Mouse (Mus musculus) limb, embryonic 14.5 days (tissue): ENCODE measurements around the gene Pim1. TPM values are rescaled to one million over a fixed set of nuclear protein-coding genes. Genes with fewer than 3 reads are reported as not detected.

Experiments used
- ATAC-seq: fragments of 200-750 bp; cut with Nextera tagmentation; 2 replicates; pipeline ENCODE4 v1.8.0; 2017; ENCODE audit warnings: low read depth, moderate number of reproducible peaks, moderate TSS enrichment; ENCODE audit not compliant: low FRiP score
- DNase-seq: peaks from one replicate; pipeline ENCODE4 v3.0.0-alpha.2; 2015; ENCODE audit warnings: low spot score
- H3K27ac ChIP-seq: fragments of 300-500 bp; sonication (generic); replicated peaks from 2 replicates; pipeline ENCODE4 v1.5.1; 2014; ENCODE audit warnings: low read depth, mild to moderate bottlenecking, low read length, moderate library complexity, mixed read lengths
- H3K27me3 ChIP-seq: fragments of 300-500 bp; sonication (generic); 2 replicates; pipeline ENCODE4 v1.6.1; 2014; ENCODE audit warnings: low read length, mixed read lengths; ENCODE audit not compliant: control insufficient read depth, insufficient read depth
- H3K36me3 ChIP-seq: fragments of 300-500 bp; sonication (generic); 2 replicates; pipeline ENCODE4 v1.6.1; 2014; ENCODE audit warnings: mild to moderate bottlenecking, low read length, moderate library complexity, mixed read lengths; ENCODE audit not compliant: control insufficient read depth, insufficient read depth
- H3K4me1 ChIP-seq: fragments of 300-500 bp; sonication (generic); 2 replicates; pipeline ENCODE4 v1.6.1; 2014; ENCODE audit warnings: antibody characterized with exemption, low read length, mixed read lengths; ENCODE audit not compliant: control insufficient read depth, insufficient read depth
- H3K4me2 ChIP-seq: fragments of 300-500 bp; sonication (generic); replicated peaks from 2 replicates; pipeline ENCODE4 v1.6.1; 2014; ENCODE audit warnings: low read depth, mild to moderate bottlenecking, low read length, moderate library complexity; ENCODE audit not compliant: severe bottlenecking
- H3K4me3 ChIP-seq: fragments of 300-500 bp; sonication (generic); replicated peaks from 2 replicates; pipeline ENCODE4 v1.5.1; 2014; ENCODE audit warnings: low read length
- H3K9ac ChIP-seq: fragments of 300-500 bp; sonication (generic); 2 replicates; pipeline ENCODE4 v1.6.1; 2014; ENCODE audit warnings: mild to moderate bottlenecking, low read depth, low read length, moderate library complexity; ENCODE audit not compliant: severe bottlenecking
- H3K9me3 ChIP-seq: fragments of 300-500 bp; sonication (generic); 2 replicates; pipeline ENCODE4 v1.6.1; 2016; ENCODE audit warnings: low read length; ENCODE audit not compliant: control insufficient read depth
- POLR2A ChIP-seq: fragments of 200-500 bp; IDR thresholded peaks from 2 replicates; pipeline ENCODE4 v1.8.0; 2012; ENCODE audit warnings: inconsistent platforms, mild to moderate bottlenecking, moderate library complexity, borderline replicate concordance; ENCODE audit not compliant: insufficient read depth, insufficient read length; ENCODE audit errors: extremely low read depth
- WGBS: fragments of 180-500 bp; shearing (Covaris S2); extraction: QIAGEN DNeasy Blood & Tissue Kit; methylation state at CpG from one replicate; pipeline ENCODE4 v1.1.7; 2014; 5-methylcytosine and 5-hydroxymethylcytosine counted together
- polyA plus RNA-seq, 2 experiments: library from polyadenylated mRNA; depleted of rRNA in 1 of 2; stranded (reverse) in 1 of 2; unstranded in 1 of 2; fragments of >200 nt; fragmentation: Nextera tagmentation in 1 of 2; extraction: Ambion mirVana in 1 of 2; gene quantifications; 2 replicates each; pipeline versions ENCODE4 v1.2.1 to v1.2.3; 2012 to 2014

Pim1 gene
- polyA plus RNA-seq, 2 experiments = 15.7 to 18.4 TPM

DNA sequence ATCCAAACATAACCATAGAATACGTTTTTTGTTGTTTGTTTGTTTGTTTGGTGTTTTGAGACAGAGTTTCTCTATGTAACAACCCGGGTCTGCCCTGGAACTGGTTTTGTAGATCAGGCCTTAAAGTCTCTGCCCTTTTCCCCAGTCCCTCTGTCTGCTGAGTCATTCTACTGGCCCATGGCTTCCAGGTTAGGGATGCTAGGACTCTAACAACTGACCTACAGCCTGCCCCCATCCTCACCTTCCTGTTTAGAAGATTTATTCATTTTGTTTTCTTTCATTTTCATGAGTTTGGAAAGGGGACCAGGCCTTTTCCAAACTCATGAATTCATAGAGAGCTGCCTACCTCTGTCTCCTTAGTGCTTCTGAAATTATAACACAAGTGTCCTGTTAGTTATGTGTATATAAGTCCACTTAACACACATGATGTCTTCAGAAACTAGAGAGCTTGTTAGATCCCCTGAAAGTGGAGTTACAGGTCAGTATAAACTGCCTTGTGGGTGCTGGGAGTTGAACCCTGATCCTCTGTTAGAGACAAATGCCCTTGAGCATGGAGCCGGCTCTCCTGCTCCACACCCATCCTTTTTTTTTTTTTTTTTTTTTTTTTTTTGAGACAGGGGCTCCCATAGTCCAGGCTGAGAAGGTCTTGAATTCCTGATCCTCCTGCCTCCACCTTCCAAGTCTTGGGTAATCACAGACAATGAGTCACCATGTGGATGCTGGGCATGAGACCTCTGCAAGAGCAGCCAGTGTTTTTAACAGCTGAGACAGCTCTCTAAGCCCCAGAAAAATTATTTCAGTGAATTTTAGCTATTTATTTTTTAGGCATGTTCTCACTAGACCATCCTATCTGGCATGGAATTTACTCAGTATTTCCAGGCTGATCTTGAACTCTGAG lies 5.0 kb upstream of the Pim1 start:
- 73% methylated on average over 3 of the region's 3 CpGs for WGBS
- H3K9ac ChIP-seq = no peak overlapping the region
- no peaks in the 10 kb centered on the region for H3K36me3 ChIP-seq
- ATAC-seq (no peak), DNase-seq (no peak)
- H3K9me3 ChIP-seq = no peaks in the 10 kb centered on the region
- H3K27me3 ChIP-seq = no peaks in the 10 kb centered on the region
- peaks cover 5% of the 10 kb centered on the region for H3K4me1 ChIP-seq
- TF ChIP-seq POLR2A = no peak
- H3K27ac ChIP-seq = no peak overlapping the region
- no peak overlapping the region for H3K4me3 ChIP-seq
- no peak overlapping the region for H3K4me2 ChIP-seq

DNA sequence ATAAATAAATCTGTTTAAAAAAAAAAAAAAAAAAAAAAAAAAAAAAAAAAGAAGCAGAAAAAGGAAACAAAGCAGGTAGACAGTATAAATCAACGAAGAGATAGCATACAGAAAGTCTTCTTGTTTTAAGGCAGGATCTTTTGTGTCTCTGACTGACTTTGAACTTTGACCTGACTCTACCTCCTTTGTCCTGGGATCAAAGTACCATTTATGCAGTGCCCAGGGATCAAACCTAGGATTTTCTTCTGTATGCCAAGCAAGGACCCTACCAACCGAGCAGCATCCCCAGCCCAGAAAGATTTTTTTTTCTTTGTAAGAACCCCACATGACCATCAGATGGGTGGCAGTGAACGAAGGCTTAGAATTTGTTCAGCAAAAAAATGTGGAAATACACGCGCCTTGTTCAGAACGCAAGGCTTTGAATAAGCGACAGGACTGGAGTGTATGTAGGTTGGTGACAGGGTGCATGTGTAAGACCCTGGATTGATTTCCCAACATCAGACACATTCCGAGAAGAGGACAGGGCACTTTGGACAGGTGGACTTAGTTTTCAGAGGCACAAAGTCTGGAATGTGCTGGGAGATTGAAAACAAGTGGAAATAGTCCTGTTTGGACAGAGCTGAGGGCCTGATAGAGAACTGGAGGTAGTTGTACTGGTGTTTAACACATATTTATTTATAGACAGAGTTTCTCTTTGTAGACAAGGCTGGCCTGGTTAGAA lies 2.1 kb upstream of the Pim1 start:
- H3K4me1 ChIP-seq = peaks cover 11% of the 10 kb centered on the region
- peaks cover 2% of the 10 kb centered on the region; the same call in 1 of the 2 replicates for H3K36me3 ChIP-seq
- no peak for DNase-seq
- no peaks in the 10 kb centered on the region for H3K9me3 ChIP-seq
- TF ChIP-seq POLR2A = no peak
- no peak overlapping the region for H3K4me3 ChIP-seq
- WGBS = 80% methylated on average over 8 of the region's 8 CpGs
- H3K27ac ChIP-seq = no peak overlapping the region
- H3K4me2 ChIP-seq = peak overlapping the region; percentile 93; the same call in 1 of the 2 replicates
- no peak for ATAC-seq
- H3K9ac ChIP-seq = no peak overlapping the region
- H3K27me3 ChIP-seq = no peaks in the 10 kb centered on the region

DNA sequence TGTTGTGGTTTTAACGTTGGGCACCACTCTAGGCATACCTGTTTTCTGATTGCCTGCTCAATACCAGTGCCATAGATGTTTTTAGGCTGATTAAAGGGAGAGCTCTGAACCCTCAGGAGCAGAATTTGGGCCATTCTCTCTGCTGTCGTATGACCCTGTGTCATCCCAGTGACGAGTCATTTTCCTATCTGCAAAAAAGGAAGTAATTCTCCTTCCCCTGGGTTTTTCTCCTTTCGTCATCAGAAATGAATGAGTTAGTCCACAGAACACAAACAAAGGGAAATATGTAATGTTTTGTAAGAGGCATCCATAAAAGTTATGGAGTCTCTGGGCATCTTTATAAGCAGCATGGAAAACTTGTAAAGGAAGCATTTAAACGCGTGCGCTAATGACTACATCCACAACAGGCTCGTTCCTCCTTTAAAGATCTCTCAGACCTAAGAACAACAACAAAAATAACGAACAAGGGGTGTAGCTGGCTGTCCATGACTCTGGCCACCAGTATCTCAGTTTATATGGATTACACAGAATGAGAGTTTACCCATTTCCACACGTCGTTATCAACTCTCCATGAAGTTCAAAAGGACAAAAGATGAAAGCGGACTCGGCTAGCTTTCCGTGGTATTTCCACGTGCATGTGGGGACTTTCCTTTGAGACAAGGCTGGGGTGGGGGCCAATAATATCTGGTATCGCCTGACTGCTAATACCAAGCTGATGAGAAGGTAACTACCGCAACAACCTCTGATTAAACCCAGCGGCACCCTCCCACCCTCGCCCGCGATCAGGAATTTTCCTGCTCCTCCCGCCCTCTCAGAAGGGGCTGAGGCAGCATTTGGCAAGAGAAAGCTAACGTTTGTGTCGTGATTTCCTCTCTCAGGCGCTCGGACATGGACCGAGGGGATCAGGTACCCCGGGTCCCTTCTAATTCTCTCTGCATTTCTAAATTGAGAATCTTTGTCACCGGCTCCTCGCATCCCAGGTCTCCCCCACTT lies 1.3 kb upstream of the Pim1 start:
- Histone ChIP-seq H3K9me3 (no peaks in the 10 kb centered on the region), H3K27me3 (no peaks in the 10 kb centered on the region), H3K4me2 (peak overlapping the region; percentile 93), H3K36me3 (peaks cover 10% of the 10 kb centered on the region), H3K9ac (peak overlapping the region; percentile 85), H3K4me1 (peaks cover 11% of the 10 kb centered on the region), H3K27ac (peak overlapping the region; percentile 94), H3K4me3 (peak overlapping the region; percentile 95)
- DNase-seq (peak; percentile 62), ATAC-seq (no peak)
- 3% methylated on average over 30 of the region's 30 CpGs for WGBS
- 0 out of 2 replicates have a peak, but pooled peaks have one; percentile 39 for TF ChIP-seq POLR2A

DNA sequence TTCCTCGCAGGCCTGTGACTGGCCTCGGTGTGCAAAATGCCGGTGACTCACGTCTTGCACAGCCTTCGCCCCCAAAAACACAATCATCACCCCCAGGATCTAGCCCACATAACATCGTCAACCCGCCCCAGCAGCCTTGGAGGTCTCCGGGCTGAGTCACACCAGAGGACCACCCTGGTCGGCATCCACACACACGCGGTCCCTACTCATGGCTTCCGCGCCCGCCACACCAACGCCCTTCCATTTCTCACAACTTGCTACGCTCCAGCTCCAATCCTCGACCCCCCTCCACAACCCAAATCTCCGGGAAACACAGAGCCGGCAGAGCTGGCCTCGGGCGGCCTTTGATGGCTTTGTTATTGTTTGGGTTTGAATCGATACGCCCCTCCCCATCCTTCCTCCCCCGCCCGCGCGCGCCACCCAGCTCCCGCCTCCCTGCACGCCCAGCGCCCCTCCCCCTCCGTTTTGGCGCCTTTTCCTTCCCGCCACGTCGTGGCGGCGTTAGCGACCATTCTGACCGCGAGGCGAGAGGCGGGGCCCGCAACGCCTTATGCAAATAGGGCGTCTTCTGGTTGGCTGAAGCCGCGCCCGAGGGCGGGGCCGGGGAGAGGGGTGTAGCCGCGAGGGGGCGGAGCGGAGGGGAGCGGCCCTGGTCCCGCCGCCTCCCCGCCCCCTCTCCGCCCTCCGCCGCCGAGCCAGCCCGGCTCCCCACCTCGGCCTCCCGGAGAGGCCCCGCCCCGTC lies 411 bp upstream of the Pim1 start:
- DNase-seq = peak; percentile 99
- H3K4me1 ChIP-seq = peaks cover 11% of the 10 kb centered on the region
- ATAC-seq = peak; percentile 92
- peak; percentile 60; the same call in 1 of the 2 replicates for TF ChIP-seq POLR2A
- WGBS = 2% methylated on average over 44 of the region's 68 CpGs
- H3K4me3 ChIP-seq = peak overlapping the region; percentile 95
- H3K36me3 ChIP-seq = peaks cover 18% of the 10 kb centered on the region
- H3K4me2 ChIP-seq = peak overlapping the region; percentile 93
- H3K9me3 ChIP-seq = no peaks in the 10 kb centered on the region
- peak overlapping the region; percentile 85 for H3K9ac ChIP-seq
- peak overlapping the region; percentile 94 for H3K27ac ChIP-seq
- H3K27me3 ChIP-seq = no peaks in the 10 kb centered on the region
